ENCODE assay signal across 28 mouse cellular contexts in genomic region chr14:54416229-54416775, GRCm38 (mm10). TPM values are rescaled to one million over a fixed set of nuclear protein-coding genes. Genes with fewer than 3 reads are reported as not detected.
DNase-seq lines count a peak whose midpoint lies in the region; ATAC-seq and TF ChIP-seq lines count a peak whose summit lies in the region.
"Had no signal": no experiment of that assay in that cellular context is flagged by ENCODE, and none has a peak within 500 bp of the region (broad histone marks: within the 10 kb centered on the region; RNA-seq: fewer than 3 reads in every experiment).

No protein-coding gene starts in this region.

- no peaks in the 10 kb centered on the region for H3K36me3 ChIP-seq in limb, embryonic 14.5 days (ENCODE audit: control insufficient read depth, insufficient read depth, low read length)
- H3K36me3 ChIP-seq in limb, embryonic 10.5 days, result no peaks in the 10 kb centered on the region
- peaks cover 1 to 13% of the 10 kb centered on the region in 2 experiments; a peak in 3 of 4 replicates for H3K36me3 ChIP-seq in MEL (ENCODE audit: control insufficient read depth in 1 of 2, insufficient read depth in 2 of 2, low read length in 2 of 2)
- H3K36me3 ChIP-seq: embryonic facial prominence, embryonic 12.5 days; heart, embryonic 10.5 days; heart, embryonic 15.5 days; kidney, embryonic 15.5 days; limb, embryonic 15.5 days; liver, embryonic 13.5 days; midbrain, embryonic 10.5 days had no signal

- TF ChIP-seq RAD21 in MEL (IDR thresholded peaks at IDR 0.05; ENCODE audit: low read depth, low read length), result no peak

- intact Hi-C loops in heart, postnatal 14 days (cut with DNase I), result loop anchor here (10.0 kb wide), 1 partner anchor 352 kb away; no protein-coding TSS in a partner anchor

- H3K4me2 ChIP-seq in limb, embryonic 14.5 days (replicated peaks; ENCODE audit: low read depth, low read length, severe bottlenecking), result no peak overlapping the region
- H3K4me2 ChIP-seq: embryonic facial prominence, embryonic 12.5 days; heart, embryonic 15.5 days; hindbrain, embryonic 14.5 days; limb, embryonic 15.5 days had no signal

- H3K9me3 ChIP-seq in limb, embryonic 14.5 days (ENCODE audit: control insufficient read depth, low read length), result no peaks in the 10 kb centered on the region
- H3K9me3 ChIP-seq in limb, embryonic 10.5 days (replicated peaks), result no peaks in the 10 kb centered on the region
- no peaks in the 10 kb centered on the region for H3K9me3 ChIP-seq in MEL (replicated peaks; ENCODE audit: insufficient read depth, low read length)
- H3K9me3 ChIP-seq: embryonic facial prominence, embryonic 12.5 days; heart, embryonic 10.5 days; heart, embryonic 15.5 days; kidney, embryonic 15.5 days; limb, embryonic 15.5 days; liver, embryonic 13.5 days; midbrain, embryonic 10.5 days had no signal

- WGBS in limb, embryonic 14.5 days, result 23% methylated on average over 5 of the region's 5 CpGs
- WGBS in limb, embryonic 10.5 days, result 31% methylated on average over 5 of the region's 5 CpGs

- no peak for TF ChIP-seq EP300 in MEL (IDR thresholded peaks at IDR 0.05; ENCODE audit: low read depth in 1 of 2, low read length in 2 of 2)

- TF ChIP-seq POLR2A in limb, embryonic 14.5 days (IDR thresholded peaks at IDR 0.05; ENCODE audit: borderline replicate concordance, extremely low read depth, insufficient read depth, insufficient read length), result no peak
- no peak for TF ChIP-seq POLR2A in MEL (IDR thresholded peaks at IDR 0.05; ENCODE audit: control insufficient read depth in 1 of 2, insufficient read depth in 1 of 2, low read depth in 1 of 2, low read length in 2 of 2, poor library complexity in 1 of 2)

- H3K4me3 ChIP-seq in limb, embryonic 14.5 days (replicated peaks; ENCODE audit: low read length), result no peak overlapping the region
- H3K4me3 ChIP-seq in limb, embryonic 10.5 days, result no peak overlapping the region
- H3K4me3 ChIP-seq in MEL (ENCODE audit: control insufficient read depth in 1 of 2, insufficient read depth in 1 of 2, low read depth in 2 of 2, low read length in 2 of 2), result peak overlapping the region; percentile 64 to 75
- H3K4me3 ChIP-seq: embryonic facial prominence, embryonic 12.5 days; kidney, embryonic 15.5 days; limb, embryonic 15.5 days had no signal

- TF ChIP-seq CTCF in MEL (IDR thresholded peaks at IDR 0.05 in 2 of 3, conservative IDR thresholded peaks at IDR 0.05 in 1 of 3; ENCODE audit: control insufficient read depth in 1 of 3, insufficient read depth in 1 of 3, low read depth in 2 of 3, low read length in 3 of 3, poor library complexity in 1 of 3, severe bottlenecking in 1 of 3), result no peak

- H3K27me3 ChIP-seq in limb, embryonic 14.5 days (ENCODE audit: control insufficient read depth, insufficient read depth, low read length), result no peaks in the 10 kb centered on the region; the same call in 1 of the 2 replicates
- peaks cover 19% of the 10 kb centered on the region for H3K27me3 ChIP-seq in limb, embryonic 10.5 days (ENCODE audit: low read depth, poor library complexity, severe bottlenecking)
- H3K27me3 ChIP-seq in MEL (ENCODE audit: control insufficient read depth in 1 of 2, insufficient read depth in 2 of 2, low read length in 2 of 2), result no peaks in the 10 kb centered on the region
- H3K27me3 ChIP-seq: heart, embryonic 15.5 days; limb, embryonic 15.5 days had no signal

- H3K9ac ChIP-seq in limb, embryonic 14.5 days (ENCODE audit: low read depth, low read length, severe bottlenecking), result no peak overlapping the region
- H3K9ac ChIP-seq in MEL (ENCODE audit: control insufficient read depth, low read depth, low read length, poor library complexity, severe bottlenecking), result peak overlapping the region; percentile 17; the same call in 1 of the 2 replicates
- H3K9ac ChIP-seq: embryonic facial prominence, embryonic 12.5 days; heart, embryonic 15.5 days; hindbrain, embryonic 14.5 days; kidney, embryonic 15.5 days; limb, embryonic 15.5 days had no signal

- H3K27ac ChIP-seq in limb, embryonic 14.5 days (replicated peaks; ENCODE audit: low read depth, low read length), result no peak overlapping the region
- no peak overlapping the region for H3K27ac ChIP-seq in limb, embryonic 10.5 days
- H3K27ac ChIP-seq in MEL (ENCODE audit: control insufficient read depth, low read depth, low read length), result peak overlapping the region; percentile 89; the same call in 1 of the 2 replicates
- H3K27ac ChIP-seq: embryonic facial prominence, embryonic 12.5 days; hindbrain, embryonic 14.5 days; kidney, embryonic 15.5 days; limb, embryonic 15.5 days had no signal

- peaks cover 12% of the 10 kb centered on the region for H3K79me2 ChIP-seq in MEL (ENCODE audit: control insufficient read depth, insufficient read depth, low read length, poor library complexity)

- H3K4me1 ChIP-seq in limb, embryonic 14.5 days (ENCODE audit: control insufficient read depth, insufficient read depth, low read length), result peaks cover 24% of the 10 kb centered on the region
- peaks cover 40% of the 10 kb centered on the region for H3K4me1 ChIP-seq in limb, embryonic 10.5 days
- H3K4me1 ChIP-seq in MEL (ENCODE audit: control insufficient read depth in 1 of 2, insufficient read depth in 2 of 2, low read length in 2 of 2), result peaks cover 3 to 18% of the 10 kb centered on the region in 2 experiments

- ATAC-seq in limb, embryonic 14.5 days (ENCODE audit: low FRiP score, low read depth), result no peak
- ATAC-seq: CD4-positive, CD25-positive, alpha-beta regulatory T cell, adult 4 months; forebrain, embryonic 14.5 days; intestine, postnatal 0 days; midbrain, embryonic 16.5 days had no signal

- DNase-seq in limb, embryonic 14.5 days (ENCODE audit: low spot score), result peak; percentile 55
- no peak for DNase-seq in limb, embryonic 10.5 days (ENCODE audit: low spot score)
- DNase-seq in ovary, postnatal 36 days (ENCODE audit: low spot score), result peak; percentile 20
- DNase-seq in ovary, adult 18-20 months (ENCODE audit: low spot score), result no peak
- no peak for DNase-seq in MEL (ENCODE audit: low read depth, low spot score)
- DNase-seq in heart, postnatal 14 days, result no peak
- DNase-seq in gastrocnemius, adult 18-20 months (ENCODE audit: low spot score), result no peak
- DNase-seq: adrenal gland, postnatal 10 days; cerebellum, adult 11 months; cerebellum, adult 9-10 months; embryo, embryonic 11 days; gastrocnemius, postnatal 25 days; heart, adult 11 months; heart, postnatal 36 days; liver, embryonic 13.5 days; lung, adult 18-20 months; thymus, postnatal 4 days had no signal

TF ChIP-seq in MEL, 35 proteins besides CTCF, POLR2A, EP300 and RAD21 (continues in another document):
- TF ChIP-seq TCF12 (IDR thresholded peaks at IDR 0.05; ENCODE audit: low read depth, low read length), result no peak
- no peak for TF ChIP-seq USF2 (IDR thresholded peaks at IDR 0.05; ENCODE audit: borderline replicate concordance in 1 of 2, insufficient read depth in 1 of 2, low read depth in 1 of 2, low read length in 2 of 2)

RNA-seq across cellular contexts. Expression of gene Slc7a7, which starts 1.3 kb away (rescaled TPM):
- 7.4 and 11.1 TPM in 2 replicates for polyA plus RNA-seq in limb, embryonic 14.5 days (2012; rRNA removed)
- polyA plus RNA-seq in limb, embryonic 14.5 days (2014; fragmentation: Nextera tagmentation; extraction: Ambion mirVana), result 4.5 and 5.6 TPM in 2 replicates
- 2.3 and 3.1 TPM in 2 replicates for polyA plus RNA-seq in limb, embryonic 10.5 days (2016; fragmentation: Nextera tagmentation; extraction: Ambion mirVana)
- 20.1 and 42.4 TPM in 2 replicates for total RNA-seq in MEL (2012; rRNA removed)
- polyA plus RNA-seq in MEL (2012; ENCODE audit: insufficient read depth in 1 of 2, insufficient read length in 2 of 2, low read depth in 1 of 2, low replicate concordance in 2 of 2, missing spikeins in 1 of 2), result 10 to 100 TPM in 1 of 2 experiments, not detected in 1; 65.6 TPM
- 1 to 10 TPM; 6.2 to 6.5 TPM for total RNA-seq in heart, postnatal 14 days (2021)
- total RNA-seq in gastrocnemius, adult 18-20 months (2021), result under 1 TPM; 0.52 to 0.73 TPM

RNA-seq across cellular contexts. Expression of gene Mrpl52, which starts 10.4 kb away (rescaled TPM):
- polyA plus RNA-seq in limb, embryonic 14.5 days (2012; rRNA removed), result 167 and 216 TPM in 2 replicates
- 228 and 265 TPM in 2 replicates for polyA plus RNA-seq in limb, embryonic 14.5 days (2014; fragmentation: Nextera tagmentation; extraction: Ambion mirVana)
- polyA plus RNA-seq in limb, embryonic 10.5 days (2016; fragmentation: Nextera tagmentation; extraction: Ambion mirVana), result 198 and 219 TPM in 2 replicates
- 473 and 532 TPM in 2 replicates for total RNA-seq in MEL (2012; rRNA removed)
- polyA plus RNA-seq in MEL (2012; ENCODE audit: insufficient read depth in 1 of 2, insufficient read length in 2 of 2, low read depth in 1 of 2, low replicate concordance in 2 of 2, missing spikeins in 1 of 2), result 100 to 1,000 TPM in 1 of 2 experiments, not detected in 1; 469 TPM
- 100 to 1,000 TPM; 102 to 116 TPM for total RNA-seq in heart, postnatal 14 days (2021)
- total RNA-seq in gastrocnemius, adult 18-20 months (2021), result 100 to 1,000 TPM in 1 of 2 experiments, 10 to 100 TPM in 1; 100.0 to 110 TPM

RNA-seq across cellular contexts. Expression of gene Mmp14, which starts 15.1 kb away (rescaled TPM):
- polyA plus RNA-seq in limb, embryonic 14.5 days (2012; rRNA removed), result 385 and 418 TPM in 2 replicates
- polyA plus RNA-seq in limb, embryonic 14.5 days (2014; fragmentation: Nextera tagmentation; extraction: Ambion mirVana), result 251 and 273 TPM in 2 replicates
- 68.3 and 84.7 TPM in 2 replicates for polyA plus RNA-seq in limb, embryonic 10.5 days (2016; fragmentation: Nextera tagmentation; extraction: Ambion mirVana)
- total RNA-seq in MEL (2012; rRNA removed), result 19.4 and 20.1 TPM in 2 replicates
- 10 to 100 TPM in 1 of 2 experiments, not detected in 1; 29.9 TPM for polyA plus RNA-seq in MEL (2012; ENCODE audit: insufficient read depth in 1 of 2, insufficient read length in 2 of 2, low read depth in 1 of 2, low replicate concordance in 2 of 2, missing spikeins in 1 of 2)
- total RNA-seq in heart, postnatal 14 days (2021), result 10 to 100 TPM; 53.6 to 60.0 TPM
- total RNA-seq in gastrocnemius, adult 18-20 months (2021), result 10 to 100 TPM in 1 of 2 experiments, 1 to 10 TPM in 1; 7.3 to 10.6 TPM
- polyA plus RNA-seq: CD4-positive, CD25-positive, alpha-beta regulatory T cell, adult 4 months had no signal

RNA-seq across cellular contexts. Expression of gene Lrp10, which starts 47.6 kb away (rescaled TPM):
- polyA plus RNA-seq in limb, embryonic 14.5 days (2012; rRNA removed), result 45.7 and 55.7 TPM in 2 replicates
- 40.7 and 40.9 TPM in 2 replicates for polyA plus RNA-seq in limb, embryonic 14.5 days (2014; fragmentation: Nextera tagmentation; extraction: Ambion mirVana)
- 23.9 and 24.4 TPM in 2 replicates for polyA plus RNA-seq in limb, embryonic 10.5 days (2016; fragmentation: Nextera tagmentation; extraction: Ambion mirVana)
- 53.6 and 55.4 TPM in 2 replicates for total RNA-seq in MEL (2012; rRNA removed)
- polyA plus RNA-seq in MEL (2012; ENCODE audit: insufficient read depth in 1 of 2, insufficient read length in 2 of 2, low read depth in 1 of 2, low replicate concordance in 2 of 2, missing spikeins in 1 of 2), result 100 to 1,000 TPM in 1 of 2 experiments, not detected in 1; 110 TPM
- 10 to 100 TPM; 63.2 to 65.6 TPM for total RNA-seq in heart, postnatal 14 days (2021)
- 10 to 100 TPM; 28.5 to 31.2 TPM for total RNA-seq in gastrocnemius, adult 18-20 months (2021)

RNA-seq across cellular contexts. Expression of gene Oxa1l, which starts 55.7 kb away (rescaled TPM):
- polyA plus RNA-seq in limb, embryonic 14.5 days (2012; rRNA removed), result 82.1 and 106 TPM in 2 replicates
- polyA plus RNA-seq in limb, embryonic 14.5 days (2014; fragmentation: Nextera tagmentation; extraction: Ambion mirVana), result 49.4 and 52.7 TPM in 2 replicates
- polyA plus RNA-seq in limb, embryonic 10.5 days (2016; fragmentation: Nextera tagmentation; extraction: Ambion mirVana), result 60.5 and 63.1 TPM in 2 replicates
- 43.3 TPM in 2 replicates for total RNA-seq in MEL (2012; rRNA removed)
- polyA plus RNA-seq in MEL (2012; ENCODE audit: insufficient read depth in 1 of 2, insufficient read length in 2 of 2, low read depth in 1 of 2, low replicate concordance in 2 of 2, missing spikeins in 1 of 2), result 100 to 1,000 TPM in 1 of 2 experiments, not detected in 1; 143 TPM
- 100 to 1,000 TPM; 116 to 125 TPM for total RNA-seq in heart, postnatal 14 days (2021)
- total RNA-seq in gastrocnemius, adult 18-20 months (2021), result 10 to 100 TPM; 49.1 to 54.0 TPM

Comparison
In these comparisons a context has a peak if more than half of its experiments do, and no peak if none do; other contexts are left out.
1. DNase-seq: peak in limb, embryonic 14.5 days (single experiment) and ovary, postnatal 36 days (single experiment); none in limb, embryonic 10.5 days (single experiment), ovary, adult 18-20 months (single experiment), MEL (single experiment), heart, postnatal 14 days (0 of 2) and gastrocnemius, adult 18-20 months (single experiment).
2. H3K4me3 ChIP-seq: peak in MEL (2 of 2); none in limb, embryonic 14.5 days (single experiment) and limb, embryonic 10.5 days (single experiment).
3. RNA of gene Slc7a7, which starts 1.3 kb away (total RNA-seq): 20.1 to 42.4 TPM in MEL and 6.2 to 6.5 TPM in heart, postnatal 14 days; 0.52 to 0.73 TPM in gastrocnemius, adult 18-20 months; every median in the first group is over 4 times any median in the second.